Mouse (Mus musculus) thymus, adult 2 months (tissue): ENCODE measurements at regions not wholly inside any gene's neighbourhood (a gene's known extent, or its start where the extent isn't known, plus 50 kb on each side); places are given as distances from the start of the nearest gene placed in this dataset.

Experiments
- CTCF ChIP-seq: fragments of 200-500 bp; IDR thresholded peaks from 2 replicates; pipeline ENCODE4 v1.5.1; 2012; ENCODE audit warnings: mild to moderate bottlenecking, control low read depth, low read length, moderate library complexity, borderline replicate concordance; ENCODE audit not compliant: control insufficient read depth, poor library complexity, insufficient read depth; ENCODE audit errors: extremely low read depth
- POLR2A ChIP-seq: fragments of 200-500 bp; IDR thresholded peaks from 2 replicates; pipeline ENCODE4 v1.6.1; 2012; ENCODE audit warnings: mild to moderate bottlenecking, low read length, control low read depth, moderate library complexity; ENCODE audit not compliant: control insufficient read depth, poor library complexity, insufficient read depth; ENCODE audit errors: extremely low read depth

DNA sequence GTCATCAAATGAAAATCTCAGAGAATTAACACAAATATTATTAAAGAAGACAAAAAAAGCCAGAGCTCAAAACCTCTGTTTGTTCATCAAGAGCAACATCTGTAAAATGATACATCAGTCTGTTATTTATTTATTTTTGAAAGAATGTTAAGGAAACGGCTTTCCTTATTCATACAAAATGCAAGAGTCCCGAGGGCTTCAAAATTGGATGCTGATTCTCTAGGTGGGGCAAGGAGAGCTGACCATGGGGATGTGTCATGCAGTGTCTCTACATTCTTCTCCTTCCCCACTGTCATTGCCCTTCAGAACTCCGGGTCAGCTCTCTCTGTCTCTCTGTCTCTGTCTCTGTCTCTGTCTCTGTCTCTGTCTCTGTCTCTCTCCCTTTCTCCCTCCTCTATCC lies 65.8 kb downstream of the Sox9 start:
- TF ChIP-seq CTCF (no peak), POLR2A (no peak)
